8 mouse cellular contexts compared by ENCODE assay signal in the genomic region with DNA sequence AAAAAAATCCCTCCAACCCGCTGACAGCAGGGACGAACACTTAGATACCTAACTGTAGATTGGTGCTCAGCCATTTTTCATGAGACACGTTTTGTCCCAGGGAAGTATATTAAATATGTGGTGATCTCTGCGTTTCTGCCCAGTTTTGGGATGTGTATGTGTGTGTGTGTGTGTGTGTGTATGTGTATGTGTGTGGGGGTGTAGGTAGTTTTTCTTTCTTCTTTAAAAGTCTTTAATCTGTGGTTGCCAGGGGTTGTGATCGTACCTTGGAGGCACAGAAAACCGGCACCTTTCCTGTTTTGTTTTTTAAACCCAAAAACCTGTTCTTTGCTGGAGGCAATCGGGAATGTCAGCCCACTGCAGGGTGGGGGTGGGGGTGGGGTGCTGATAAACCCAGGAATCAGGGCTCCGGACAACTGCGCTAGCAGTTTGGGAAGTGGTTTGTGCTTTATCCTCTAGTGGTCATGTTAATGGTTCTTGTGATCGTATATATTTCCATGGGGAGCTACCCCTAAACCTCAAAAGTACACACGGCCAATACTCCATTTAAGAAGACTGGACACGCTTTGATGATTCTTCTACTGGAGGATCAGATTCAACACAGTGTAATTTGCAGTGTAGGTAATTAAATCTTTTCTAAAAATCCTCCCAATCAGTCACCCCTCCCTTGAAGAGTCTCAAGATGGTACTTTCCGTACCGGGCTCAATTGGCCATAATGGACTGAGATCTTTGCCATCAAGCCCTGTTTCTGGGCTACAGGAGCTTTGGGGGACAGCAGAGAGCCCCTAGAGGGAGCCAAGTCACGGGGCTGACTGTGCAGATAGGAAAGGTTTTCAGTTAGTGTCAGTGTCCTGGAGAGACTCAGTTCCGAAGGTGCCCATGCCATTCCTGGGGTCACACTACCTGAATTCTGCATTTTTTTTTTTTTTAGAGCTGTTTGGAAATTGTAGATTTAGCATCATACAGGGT. TPM values are rescaled to one million over a fixed set of nuclear protein-coding genes. Genes with fewer than 3 reads are reported as not detected.
DNase-seq lines count a peak whose midpoint lies in the region; ATAC-seq and TF ChIP-seq lines count a peak whose summit lies in the region.

No protein-coding gene starts in this region.

- H3K36me3 ChIP-seq in heart, embryonic 10.5 days = peaks cover 16% of the 10 kb centered on the region; the same call in 1 of the 2 replicates
- H3K36me3 ChIP-seq in heart, embryonic 16.5 days (ENCODE audit: control insufficient read depth, insufficient read depth) = peaks cover 15% of the 10 kb centered on the region
- no peaks in the 10 kb centered on the region; the same call in 1 of the 2 replicates for H3K36me3 ChIP-seq in liver, adult 2 months (ENCODE audit: control insufficient read depth, insufficient read depth, low read length)
- no peaks in the 10 kb centered on the region for H3K36me3 ChIP-seq in stomach, embryonic 14.5 days (ENCODE audit: control insufficient read depth, insufficient read depth, low read length)

- peak overlapping the region; percentile 85 for H3K4me3 ChIP-seq in heart, embryonic 10.5 days
- peak overlapping the region; percentile 91 for H3K4me3 ChIP-seq in heart, embryonic 16.5 days (ENCODE audit: low read length)
- peak overlapping the region; percentile 87 for H3K4me3 ChIP-seq in liver, adult 2 months (ENCODE audit: insufficient read depth, low read depth, low read length)
- H3K4me3 ChIP-seq in stomach, embryonic 14.5 days (ENCODE audit: low read depth, low read length) = peak overlapping the region; percentile 76

- 10% methylated on average over 16 of the region's 16 CpGs for WGBS in heart, embryonic 10.5 days
- WGBS in heart, embryonic 16.5 days = 7% methylated on average over 16 of the region's 16 CpGs
- 7% methylated on average over 16 of the region's 16 CpGs for WGBS in liver, adult 2 months
- 10% methylated on average over 16 of the region's 16 CpGs for WGBS in stomach, embryonic 14.5 days

- H3K27ac ChIP-seq in heart, embryonic 10.5 days = peak overlapping the region; percentile 97
- H3K27ac ChIP-seq in heart, embryonic 16.5 days (ENCODE audit: low read length) = peak overlapping the region; percentile 94
- H3K27ac ChIP-seq in liver, adult 2 months (replicated peaks; ENCODE audit: insufficient read depth, low read depth, low read length) = peak overlapping the region; percentile 81; the same call in 1 of the 2 replicates
- H3K27ac ChIP-seq in stomach, embryonic 14.5 days (ENCODE audit: low read length) = peak overlapping the region; percentile 87; the same call in 1 of the 2 replicates

- peak overlapping the region; percentile 77 for H3K4me2 ChIP-seq in heart, embryonic 16.5 days (ENCODE audit: low read depth, low read length)
- H3K4me2 ChIP-seq in stomach, embryonic 14.5 days (replicated peaks; ENCODE audit: low read depth, low read length) = peak overlapping the region; percentile 57

- peaks cover 22% of the 10 kb centered on the region; the same call in 1 of the 2 replicates for H3K79me2 ChIP-seq in liver, adult 2 months (ENCODE audit: control insufficient read depth, insufficient read depth, low read length)

- H3K9me3 ChIP-seq in heart, embryonic 10.5 days = no peaks in the 10 kb centered on the region
- H3K9me3 ChIP-seq in heart, embryonic 16.5 days (replicated peaks; ENCODE audit: control insufficient read depth, low read length) = no peaks in the 10 kb centered on the region
- no peaks in the 10 kb centered on the region for H3K9me3 ChIP-seq in stomach, embryonic 14.5 days (ENCODE audit: control insufficient read depth, low read depth, low read length)

- no peak for TF ChIP-seq POLR2A in liver, adult 2 months (IDR thresholded peaks at IDR 0.05; ENCODE audit: extremely low read depth, insufficient read depth, low read length)

- H3K9ac ChIP-seq in heart, embryonic 16.5 days (ENCODE audit: low read length) = peak overlapping the region; percentile 99
- H3K9ac ChIP-seq in liver, adult 2 months (ENCODE audit: low read depth, low read length) = peak overlapping the region; percentile 97
- peak overlapping the region; percentile 87; the same call in 1 of the 2 replicates for H3K9ac ChIP-seq in stomach, embryonic 14.5 days (replicated peaks; ENCODE audit: low read depth, low read length)

- H3K27me3 ChIP-seq in heart, embryonic 10.5 days (ENCODE audit: insufficient read depth, poor library complexity, severe bottlenecking) = no peaks in the 10 kb centered on the region
- no peaks in the 10 kb centered on the region for H3K27me3 ChIP-seq in heart, embryonic 16.5 days (ENCODE audit: control insufficient read depth, insufficient read depth, low read length)
- no peaks in the 10 kb centered on the region for H3K27me3 ChIP-seq in liver, adult 2 months (ENCODE audit: control insufficient read depth, insufficient read depth, low read length)
- H3K27me3 ChIP-seq in stomach, embryonic 14.5 days (ENCODE audit: control insufficient read depth, insufficient read depth, low read length) = no peaks in the 10 kb centered on the region

- no peak for DNase-seq in heart, embryonic 10.5 days (ENCODE audit: low spot score)
- DNase-seq in heart, adult 8-10 months (ENCODE audit: low spot score) = no peak
- peak; percentile 53 for DNase-seq in brain, adult 2 months (ENCODE audit: low read depth, low spot score)
- DNase-seq in liver, adult 2 months (ENCODE audit: extremely low read depth, low read depth, low spot score) = peak; percentile 55
- DNase-seq in T-cell, adult 2 months (ENCODE audit: low spot score) = no peak
- no peak for DNase-seq in urinary bladder, postnatal 25 days (ENCODE audit: low spot score)

- peak; percentile 48 for TF ChIP-seq CTCF in liver, adult 2 months (IDR thresholded peaks at IDR 0.05; ENCODE audit: low read depth, low read length)

- H3K4me1 ChIP-seq in heart, embryonic 10.5 days = peaks cover 44% of the 10 kb centered on the region
- H3K4me1 ChIP-seq in heart, embryonic 16.5 days (ENCODE audit: control insufficient read depth, insufficient read depth, low read length) = peaks cover 38% of the 10 kb centered on the region
- H3K4me1 ChIP-seq in liver, adult 2 months (ENCODE audit: control insufficient read depth, insufficient read depth, low read length) = peaks cover 9% of the 10 kb centered on the region
- peaks cover 17% of the 10 kb centered on the region; the same call in 1 of the 2 replicates for H3K4me1 ChIP-seq in stomach, embryonic 14.5 days (ENCODE audit: control insufficient read depth, insufficient read depth, low read length)

- no peak for ATAC-seq in heart, embryonic 16.5 days (replicated peaks; ENCODE audit: extremely low read depth, insufficient read depth, low FRiP score)
- no peak for ATAC-seq in stomach, embryonic 14.5 days (ENCODE audit: insufficient number of reproducible peaks, insufficient read depth, low FRiP score, low read depth)

RNA-seq across cellular contexts. Expression of a gene that starts 1.4 kb away (rescaled TPM):
- polyA plus RNA-seq in heart, embryonic 10.5 days (2016; fragmentation: Nextera tagmentation; extraction: Ambion mirVana) = 7.2 and 8.6 TPM in 2 replicates
- 10 to 100 TPM; 54.3 to 61.5 (median 55.4) TPM for total RNA-seq in heart, adult 8-10 months (2022)
- 7.3 TPM in 2 replicates for polyA plus RNA-seq in heart, embryonic 16.5 days (2015; fragmentation: Nextera tagmentation; extraction: Ambion mirVana)
- 30.0 and 34.5 TPM in 2 replicates for total RNA-seq in liver, adult 2 months (2014; rRNA removed)
- polyA plus RNA-seq in liver, adult 2 months (2012; rRNA removed) = 19.5 and 22.8 TPM in 2 replicates
- polyA plus RNA-seq in stomach, embryonic 14.5 days (2014; fragmentation: Nextera tagmentation; extraction: Ambion mirVana) = 10.5 and 11.4 TPM in 2 replicates

Comparison
In these comparisons a context has a peak if more than half of its experiments do, and no peak if none do; other contexts are left out.
1. DNase-seq: peak in brain, adult 2 months (single experiment) and liver, adult 2 months (single experiment); none in heart, embryonic 10.5 days (single experiment), heart, adult 8-10 months (single experiment), T-cell, adult 2 months (single experiment) and urinary bladder, postnatal 25 days (single experiment).
2. Peak in every context shown above with its lines, with median percentiles within 50 percentile points of each other: H3K27ac ChIP-seq, H3K4me3 ChIP-seq and H3K9ac ChIP-seq.